Mouse (Mus musculus) G1E (cell line): ENCODE data around the gene Cpe.

Experiments used
- CTCF ChIP-seq: IDR thresholded peaks from 2 replicates; pipeline ENCODE4 v1.5.1; 2012; ENCODE audit warnings: low read depth, low read length, inconsistent platforms, mixed read lengths
- GATA1 ChIP-seq: IDR thresholded peaks from 2 replicates; pipeline ENCODE4 v1.6.1; 2012; ENCODE audit warnings: borderline replicate concordance, low read length, inconsistent platforms, mixed read lengths
- GATA2 ChIP-seq: IDR thresholded peaks from 2 replicates; pipeline ENCODE4 v1.6.1; 2012; ENCODE audit warnings: low read depth, low read length, inconsistent platforms, borderline replicate concordance
- POLR2AphosphoS5 ChIP-seq: IDR thresholded peaks from 2 replicates; pipeline ENCODE4 v1.6.1; 2012; ENCODE audit warnings: low read depth, low read length, inconsistent platforms; ENCODE audit not compliant: insufficient replicate concordance
- TAL1 ChIP-seq: conservative IDR thresholded peaks from 2 replicates; pipeline ENCODE4 v1.6.1; 2012; ENCODE audit warnings: low read depth, low read length, inconsistent platforms, mixed read lengths

DNA sequence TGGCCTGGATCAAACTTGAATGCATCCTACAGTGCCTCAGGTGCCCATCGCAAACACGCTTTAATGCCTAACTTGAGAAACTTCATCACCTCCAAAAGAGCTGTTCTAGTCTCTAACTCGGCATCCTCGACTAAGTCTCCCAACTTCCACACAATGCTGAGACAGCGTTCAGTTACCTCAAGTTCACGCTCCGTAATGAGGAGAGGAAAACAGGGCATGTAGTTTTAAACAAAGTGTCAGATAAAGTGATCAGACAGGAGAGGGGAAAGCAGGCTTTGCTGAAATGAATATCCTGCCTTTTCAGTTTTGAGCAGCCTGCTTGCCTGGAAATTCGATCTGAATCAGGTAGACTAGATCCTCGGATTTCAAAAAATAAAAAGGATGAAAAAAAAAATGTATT is 39.7 kb upstream of the Cpe start:
- TF ChIP-seq CTCF (no peak), POLR2AphosphoS5 (no peak), GATA1 (no peak), GATA2 (no peak), TAL1 (no peak)
